12 mouse cellular contexts compared by ENCODE assay signal in genomic region chr5:47240586-47240985, GRCm38 (mm10).
DNase-seq lines count a peak whose midpoint lies in the region; ATAC-seq and TF ChIP-seq lines count a peak whose summit lies in the region.
"Had no signal": no experiment of that assay in that cellular context is flagged by ENCODE, and none has a peak within 500 bp of the region (broad histone marks: within the 10 kb centered on the region; RNA-seq: fewer than 3 reads in every experiment).

No protein-coding gene starts in this region.

- H3K4me1 ChIP-seq in heart, adult 2 months (ENCODE audit: control insufficient read depth, insufficient read depth, low read length): no peaks in the 10 kb centered on the region
- no peaks in the 10 kb centered on the region for H3K4me1 ChIP-seq in kidney, embryonic 14.5 days (ENCODE audit: control insufficient read depth, insufficient read depth, low read length)
- H3K4me1 ChIP-seq in hindbrain, postnatal 0 days (ENCODE audit: insufficient read depth, low read length): no peaks in the 10 kb centered on the region
- H3K4me1 ChIP-seq: liver, embryonic 15.5 days had no signal

- TF ChIP-seq EP300 in heart, adult 2 months (IDR thresholded peaks at IDR 0.05; ENCODE audit: insufficient read depth, low read depth, low read length): no peak

- no peak overlapping the region for H3K27ac ChIP-seq in heart, adult 2 months
- H3K27ac ChIP-seq in kidney, embryonic 14.5 days (ENCODE audit: low read depth, low read length): peak overlapping the region; percentile 51; the same call in 1 of the 2 replicates
- no peak overlapping the region for H3K27ac ChIP-seq in hindbrain, postnatal 0 days
- H3K27ac ChIP-seq: liver, embryonic 15.5 days had no signal

- no peak for TF ChIP-seq POLR2A in heart, adult 2 months (IDR thresholded peaks at IDR 0.05; ENCODE audit: insufficient read depth, low read depth, low read length)

- no peaks in the 10 kb centered on the region for H3K79me2 ChIP-seq in heart, adult 2 months (replicated peaks; ENCODE audit: control insufficient read depth, insufficient read depth, low read length)

- ATAC-seq in kidney, embryonic 14.5 days (ENCODE audit: low FRiP score, low TSS enrichment): no peak
- ATAC-seq in hindbrain, postnatal 0 days: no peak

- TF ChIP-seq CTCF in heart, adult 2 months (IDR thresholded peaks at IDR 0.05): no peak; the same call in 1 of the 2 replicates
- TF ChIP-seq CTCF in hindbrain, postnatal 0 days (IDR thresholded peaks at IDR 0.05; ENCODE audit: low read depth): no peak

- intact Hi-C loops in left cerebral cortex, postnatal 25 days (cut with DNase I): no loop called here
- intact Hi-C loops in heart, adult 2 months (cut with DNase I): no loop called here

- H3K27me3 ChIP-seq in heart, adult 2 months (ENCODE audit: control insufficient read depth, insufficient read depth, low read length): no peaks in the 10 kb centered on the region
- H3K27me3 ChIP-seq in kidney, embryonic 14.5 days (ENCODE audit: control insufficient read depth, insufficient read depth, low read length): no peaks in the 10 kb centered on the region
- H3K27me3 ChIP-seq in hindbrain, postnatal 0 days (ENCODE audit: insufficient read depth, low read length): no peaks in the 10 kb centered on the region
- H3K27me3 ChIP-seq: liver, embryonic 15.5 days had no signal

- H3K9ac ChIP-seq in heart, adult 2 months (ENCODE audit: low read depth, low read length): no peak overlapping the region
- no peak overlapping the region for H3K9ac ChIP-seq in kidney, embryonic 14.5 days (ENCODE audit: low read depth, low read length)
- H3K9ac ChIP-seq in hindbrain, postnatal 0 days (replicated peaks; ENCODE audit: low read length): no peak overlapping the region
- H3K9ac ChIP-seq: liver, embryonic 15.5 days had no signal

- no peak overlapping the region for H3K4me3 ChIP-seq in heart, adult 2 months
- H3K4me3 ChIP-seq in kidney, embryonic 14.5 days (ENCODE audit: low read length): no peak overlapping the region
- H3K4me3 ChIP-seq in hindbrain, postnatal 0 days (ENCODE audit: low read length): no peak overlapping the region
- H3K4me3 ChIP-seq: erythroblast, embryonic 14.5 days; liver, embryonic 15.5 days had no signal

- no peaks in the 10 kb centered on the region for H3K36me3 ChIP-seq in heart, adult 2 months (ENCODE audit: control insufficient read depth, insufficient read depth, low read length)
- no peaks in the 10 kb centered on the region for H3K36me3 ChIP-seq in kidney, embryonic 14.5 days (ENCODE audit: control insufficient read depth, insufficient read depth, low read length)
- no peaks in the 10 kb centered on the region for H3K36me3 ChIP-seq in hindbrain, postnatal 0 days (ENCODE audit: insufficient read depth, low read length)
- H3K36me3 ChIP-seq: liver, embryonic 15.5 days had no signal

- no peak overlapping the region for H3K4me2 ChIP-seq in kidney, embryonic 14.5 days (replicated peaks; ENCODE audit: low read depth, low read length)
- H3K4me2 ChIP-seq in hindbrain, postnatal 0 days (ENCODE audit: low read depth, low read length): no peak overlapping the region
- H3K4me2 ChIP-seq: liver, embryonic 15.5 days had no signal

- 30% methylated on average over 7 of the region's 7 CpGs for WGBS in heart, adult 2 months
- whole genome bisulfite sequencing in kidney, embryonic 14.5 days: 58% methylated on average over 7 of the region's 7 CpGs
- WGBS in hindbrain, postnatal 0 days: 72% methylated on average over 7 of the region's 7 CpGs

- H3K9me3 ChIP-seq in kidney, embryonic 14.5 days (ENCODE audit: control insufficient read depth, low read length): no peaks in the 10 kb centered on the region
- H3K9me3 ChIP-seq in hindbrain, postnatal 0 days (ENCODE audit: low read length): no peaks in the 10 kb centered on the region
- H3K9me3 ChIP-seq: liver, embryonic 15.5 days had no signal

- peak; percentile 7 for DNase-seq in adrenal gland, postnatal 10 days
- no peak for DNase-seq in adrenal gland, postnatal 25 days
- DNase-seq in left cerebral cortex, postnatal 25 days (ENCODE audit: low spot score in 2 of 2): peak; percentile 20 to 28
- no peak for DNase-seq in left cerebral cortex, adult 11 months (ENCODE audit: low spot score)
- DNase-seq in heart, adult 2 months: peak; percentile 18 to 42
- no peak for DNase-seq in hindbrain, postnatal 0 days (ENCODE audit: low spot score)
- no peak for DNase-seq in gastrocnemius, postnatal 4 days (ENCODE audit: low spot score in 2 of 2)
- DNase-seq: adrenal gland, adult 8-10 months; cerebellum, adult 9-11 months had no signal

Comparison
In these comparisons a context has a peak if more than half of its experiments do, and no peak if none do; other contexts are left out.
1. DNase-seq: peak in adrenal gland, postnatal 10 days (single experiment), left cerebral cortex, postnatal 25 days (2 of 2) and heart, adult 2 months (2 of 2); none in adrenal gland, postnatal 25 days (single experiment), left cerebral cortex, adult 11 months (single experiment), hindbrain, postnatal 0 days (single experiment) and gastrocnemius, postnatal 4 days (0 of 2).